Mouse (Mus musculus) thymus, adult 2 months (tissue): ENCODE results near the gene Dnaaf2. TPM values are rescaled to one million over a fixed set of nuclear protein-coding genes. Genes with fewer than 3 reads are reported as not detected.

Experiments
- DNase-seq: peaks from one replicate; pipeline ENCODE4 v3.0.0; 2021
- H3K27ac ChIP-seq: fragments of 200-500 bp; 2 replicates; pipeline ENCODE4 v1.5.1; 2012; ENCODE audit warnings: low read length, control low read depth; ENCODE audit not compliant: control insufficient read depth, insufficient read depth
- H3K27me3 ChIP-seq: fragments of 200-500 bp; 2 replicates; pipeline ENCODE4 v1.6.1; 2012; ENCODE audit warnings: mild to moderate bottlenecking, low read length, moderate library complexity, mixed read lengths; ENCODE audit not compliant: control insufficient read depth, insufficient read depth
- H3K36me3 ChIP-seq: fragments of 200-500 bp; 2 replicates; pipeline ENCODE4 v1.6.1; 2012; ENCODE audit warnings: mild to moderate bottlenecking, low read length, moderate library complexity; ENCODE audit not compliant: control insufficient read depth, insufficient read depth
- H3K4me1 ChIP-seq: fragments of 200-500 bp; replicated peaks from 2 replicates; pipeline ENCODE4 v1.6.1; 2012; ENCODE audit warnings: low read length; ENCODE audit not compliant: control insufficient read depth, insufficient read depth
- H3K4me3 ChIP-seq: fragments of 200-500 bp; 2 replicates; pipeline ENCODE4 v1.5.1; 2012; ENCODE audit warnings: mild to moderate bottlenecking, low read length, control low read depth, moderate library complexity; ENCODE audit not compliant: control insufficient read depth, insufficient read depth
- CTCF ChIP-seq: fragments of 200-500 bp; IDR thresholded peaks from 2 replicates; pipeline ENCODE4 v1.5.1; 2012; ENCODE audit warnings: mild to moderate bottlenecking, control low read depth, low read length, moderate library complexity, borderline replicate concordance; ENCODE audit not compliant: control insufficient read depth, poor library complexity, insufficient read depth; ENCODE audit errors: extremely low read depth
- POLR2A ChIP-seq: fragments of 200-500 bp; IDR thresholded peaks from 2 replicates; pipeline ENCODE4 v1.6.1; 2012; ENCODE audit warnings: mild to moderate bottlenecking, low read length, control low read depth, moderate library complexity; ENCODE audit not compliant: control insufficient read depth, poor library complexity, insufficient read depth; ENCODE audit errors: extremely low read depth
- WGBS: fragments of 180-500 bp; shearing (Covaris S2); methylation state at CpG from one replicate; pipeline ENCODE4 v1.1.7; 2018; 5-methylcytosine and 5-hydroxymethylcytosine counted together
- polyA plus RNA-seq: library from polyadenylated mRNA; depleted of rRNA; stranded (reverse); fragments of >200 nt; gene quantifications from 2 replicates; pipeline ENCODE4 v1.2.3, GENCODE M21; 2012

Gene Dnaaf2
- polyA plus RNA-seq, 1 experiment, result 4.8 TPM

DNA sequence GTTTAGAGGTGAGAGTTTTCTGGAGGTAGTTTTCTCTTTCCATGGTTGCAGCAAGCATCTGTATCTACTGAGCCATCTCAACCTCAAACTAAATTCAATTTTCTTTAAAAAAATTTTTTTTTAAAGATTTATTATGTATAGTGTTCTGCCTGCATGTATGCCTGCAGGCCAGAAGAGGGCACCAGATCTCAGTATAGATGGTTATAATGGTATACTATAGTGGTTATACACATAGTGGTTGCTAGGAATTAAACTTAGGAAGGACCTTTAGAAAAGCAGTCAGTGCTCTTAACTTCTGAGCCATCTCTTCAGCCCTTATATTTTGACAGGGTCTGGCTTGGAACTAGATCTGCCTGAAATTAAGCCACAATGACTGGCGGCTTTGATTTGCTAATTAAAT is 7.7 kb downstream of the Dnaaf2 start:
- Histone ChIP-seq H3K27me3 (no peaks in the 10 kb centered on the region), H3K36me3 (peaks cover 15% of the 10 kb centered on the region; the same call in 1 of the 2 replicates), H3K27ac (no peak overlapping the region), H3K4me3 (no peak overlapping the region), H3K4me1 (no peaks in the 10 kb centered on the region; the same call in 1 of the 2 replicates)
- 100% methylated on average over 1 of the region's 1 CpGs for WGBS
- DNase-seq, result no peak
- TF ChIP-seq POLR2A (no peak), CTCF (no peak)

DNA sequence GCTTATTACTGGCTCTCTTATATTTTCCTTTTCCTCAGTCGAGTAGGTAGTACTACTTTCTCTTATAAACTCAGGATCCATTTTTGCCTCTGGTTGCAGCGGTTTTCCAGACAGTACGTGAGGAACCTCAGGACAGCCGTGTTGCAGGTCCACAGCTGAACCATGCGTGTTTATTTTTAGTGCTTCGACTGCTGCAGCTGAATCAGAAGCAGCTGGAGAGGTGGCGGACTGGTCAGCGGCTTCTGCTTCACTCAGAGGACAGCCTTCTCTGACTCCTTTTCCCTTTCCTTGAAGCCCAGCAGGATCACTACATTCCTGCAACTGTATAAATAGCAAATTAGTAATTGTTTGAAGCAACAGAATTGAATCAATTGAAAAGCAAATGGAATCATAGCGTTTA is 8.2 kb downstream of the Dnaaf2 start:
- Histone ChIP-seq H3K4me3 (no peak overlapping the region), H3K27me3 (no peaks in the 10 kb centered on the region), H3K4me1 (peaks cover 4% of the 10 kb centered on the region; the same call in 1 of the 2 replicates), H3K36me3 (peaks cover 15% of the 10 kb centered on the region; the same call in 1 of the 2 replicates), H3K27ac (no peak overlapping the region)
- no peak for TF ChIP-seq CTCF
- TF ChIP-seq POLR2A, result no peak
- 95% methylated on average over 9 of the region's 9 CpGs for WGBS
- no peak for DNase-seq

DNA sequence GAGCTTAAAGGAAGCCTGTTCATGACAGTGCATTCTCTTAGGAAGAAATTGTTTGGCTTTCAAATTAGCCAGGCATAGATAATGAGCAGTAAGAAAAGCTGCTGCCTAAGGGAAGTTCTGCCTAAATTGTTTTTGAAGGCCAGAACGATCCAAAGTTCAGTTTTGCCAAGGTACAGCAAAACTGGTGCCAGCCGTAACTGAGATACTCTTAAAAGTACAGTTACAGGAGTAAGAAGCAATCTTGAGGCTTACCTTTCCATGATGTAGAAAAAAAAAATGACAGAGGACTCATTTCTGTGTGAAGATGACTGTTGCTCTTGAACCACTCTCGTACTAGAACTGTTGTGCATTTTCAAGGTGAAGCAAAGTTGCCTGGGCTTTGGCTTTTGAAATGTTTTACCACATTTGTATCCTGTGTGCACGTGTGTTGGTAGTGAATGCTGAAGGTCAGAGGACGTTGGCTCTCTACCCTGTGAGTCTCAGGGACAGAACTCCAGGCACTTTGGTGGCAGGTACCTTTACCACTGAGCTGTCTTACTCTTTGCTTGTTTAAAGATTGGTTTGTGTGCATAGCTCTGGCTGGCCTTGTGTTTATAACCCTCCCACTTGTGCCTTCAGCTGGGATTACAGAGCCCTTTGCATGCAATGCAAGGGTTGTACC is 11.3 kb downstream of the Dnaaf2 start:
- H3K4me1 ChIP-seq, result peaks cover 10% of the 10 kb centered on the region; the same call in 1 of the 2 replicates
- WGBS, result 46% methylated on average over 5 of the region's 5 CpGs
- H3K4me3 ChIP-seq, result no peak overlapping the region
- H3K36me3 ChIP-seq, result peaks cover 18% of the 10 kb centered on the region
- no peaks in the 10 kb centered on the region for H3K27me3 ChIP-seq
- no peak for TF ChIP-seq POLR2A
- no peak for DNase-seq
- no peak overlapping the region for H3K27ac ChIP-seq

DNA sequence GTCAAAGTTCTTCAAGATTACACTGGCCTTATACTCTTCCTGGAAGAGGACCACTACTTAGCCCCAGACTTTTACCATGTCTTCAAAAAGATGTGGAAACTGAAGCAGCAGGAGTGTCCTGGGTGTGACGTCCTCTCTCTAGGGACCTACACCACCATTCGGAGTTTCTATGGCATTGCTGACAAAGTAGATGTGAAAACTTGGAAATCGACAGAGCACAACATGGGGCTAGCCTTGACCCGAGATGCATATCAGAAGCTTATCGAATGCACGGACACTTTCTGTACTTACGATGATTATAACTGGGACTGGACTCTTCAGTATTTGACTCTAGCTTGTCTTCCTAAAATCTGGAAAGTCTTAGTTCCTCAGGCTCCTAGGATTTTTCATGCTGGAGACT is 12.9 kb downstream of the Dnaaf2 start:
- peaks cover 10% of the 10 kb centered on the region; the same call in 1 of the 2 replicates for H3K4me1 ChIP-seq
- WGBS, result 86% methylated on average over 7 of the region's 7 CpGs
- H3K27ac ChIP-seq, result no peak overlapping the region
- TF ChIP-seq CTCF, result no peak
- H3K36me3 ChIP-seq, result peaks cover 12% of the 10 kb centered on the region
- no peak overlapping the region for H3K4me3 ChIP-seq
- no peak for DNase-seq
- H3K27me3 ChIP-seq, result no peaks in the 10 kb centered on the region

DNA sequence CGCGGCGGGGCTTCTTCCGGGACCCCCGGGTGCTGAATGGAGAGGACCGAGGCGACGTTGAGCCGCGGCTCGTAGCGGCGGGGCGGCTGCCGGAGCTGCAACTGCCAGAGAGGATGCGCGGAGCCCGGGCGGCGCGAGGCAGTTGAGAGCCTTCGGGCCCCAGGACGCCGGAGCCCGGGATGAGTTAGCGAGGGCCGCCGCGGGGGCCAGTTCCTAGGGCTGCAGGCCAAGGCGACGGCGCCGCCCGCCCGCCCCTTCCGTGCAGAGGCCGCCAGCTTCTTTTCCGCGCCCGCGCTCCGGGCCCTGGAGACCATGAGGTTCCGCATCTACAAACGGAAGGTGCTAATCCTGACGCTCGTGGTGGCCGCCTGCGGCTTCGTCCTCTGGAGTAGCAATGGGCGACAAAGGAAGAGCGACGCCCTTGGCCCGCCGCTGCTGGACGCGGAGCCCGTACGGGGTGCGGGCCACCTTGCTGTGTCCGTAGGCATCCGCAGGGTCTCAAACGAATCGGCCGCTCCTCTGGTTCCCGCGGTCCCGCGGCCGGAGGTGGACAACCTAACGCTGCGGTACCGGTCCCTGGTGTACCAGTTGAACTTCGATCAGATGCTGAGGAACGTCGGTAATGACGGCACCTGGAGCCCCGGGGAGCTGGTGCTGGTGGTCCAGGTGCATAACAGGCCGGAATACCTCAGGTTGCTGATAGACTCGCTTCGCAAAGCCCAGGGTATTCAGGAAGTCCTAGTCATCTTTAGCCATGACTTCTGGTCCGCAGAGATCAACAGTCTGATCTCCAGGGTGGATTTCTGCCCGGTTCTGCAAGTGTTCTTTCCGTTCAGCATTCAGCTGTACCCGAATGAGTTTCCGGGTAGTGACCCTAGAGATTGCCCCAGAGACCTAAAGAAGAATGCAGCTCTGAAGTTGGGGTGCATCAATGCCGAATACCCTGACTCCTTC is 13.6 kb downstream of the Dnaaf2 start:
- WGBS, result under 1% methylated on average over 85 of the region's 86 CpGs
- H3K4me1 ChIP-seq, result peaks cover 10% of the 10 kb centered on the region; the same call in 1 of the 2 replicates
- peak overlapping the region; percentile 51; the same call in 1 of the 2 replicates for H3K27ac ChIP-seq
- no peaks in the 10 kb centered on the region for H3K27me3 ChIP-seq
- H3K4me3 ChIP-seq, result peak overlapping the region; percentile 97
- no peak for DNase-seq
- H3K36me3 ChIP-seq, result peaks cover 10% of the 10 kb centered on the region
- TF ChIP-seq CTCF (no peak), POLR2A (no peak)

DNA sequence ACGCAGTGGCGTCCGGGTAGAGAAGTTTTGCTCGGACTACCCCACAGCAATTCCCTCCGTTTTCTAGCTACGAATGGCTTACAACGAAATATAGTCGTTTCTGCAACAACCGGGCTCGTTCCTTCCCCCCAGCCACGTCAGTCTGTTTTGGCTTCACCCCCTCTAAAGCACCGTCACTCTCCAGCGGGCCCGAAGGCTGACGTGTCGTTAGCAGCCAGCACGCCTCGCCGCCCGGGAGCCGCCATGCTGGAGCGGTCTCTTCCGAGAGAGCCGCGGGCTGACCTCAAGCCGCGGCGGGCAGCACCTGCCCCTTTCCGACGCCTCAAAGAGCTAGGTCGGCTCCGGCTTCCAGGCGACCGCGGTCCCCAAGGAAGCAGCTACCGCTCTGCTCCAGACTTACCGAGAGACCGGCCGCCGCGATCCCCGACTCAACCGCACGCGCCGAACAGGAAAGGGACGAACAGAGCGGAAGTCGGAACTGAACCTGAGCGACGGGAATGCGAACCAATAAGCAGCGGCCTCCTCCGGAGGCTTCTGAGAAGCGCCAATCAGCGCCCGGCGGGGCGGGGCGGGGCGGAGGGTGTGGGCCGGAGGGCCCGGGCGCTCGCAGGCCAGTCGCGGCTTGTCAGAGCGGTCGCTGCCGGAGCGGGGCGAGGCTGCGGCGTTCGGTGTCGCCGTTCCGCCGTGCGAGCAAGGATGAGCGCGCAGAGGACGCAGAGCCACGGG is 14.5 kb downstream of the Dnaaf2 start, which contains the start of the genes Rpl36al and Mgat2:
Gene Rpl36al, minus strand, starts transcription at position 501 of the 726 bp plus-strand sequence.
Gene Mgat2, plus strand, starts transcription at position 575 of the 726 bp plus-strand sequence.
- peak within 1 kb of the TSS; percentile 51 for H3K27ac ChIP-seq
- peak within 1 kb of the TSS; percentile 97 for H3K4me3 ChIP-seq
- peaks cover 10% of the 10 kb centered on the region; the same call in 1 of the 2 replicates for H3K4me1 ChIP-seq
- H3K36me3 ChIP-seq, result peaks cover 4% of the 10 kb centered on the region
- TF ChIP-seq POLR2A (peak; percentile 97), CTCF (peak; percentile 43; the same call in 1 of the 2 replicates)
- no peaks in the 10 kb centered on the region for H3K27me3 ChIP-seq
- peak; percentile 99 for DNase-seq
- under 1% methylated on average over 84 of the region's 84 CpGs for WGBS
